Mouse (Mus musculus) ES-E14 (cell line): ENCODE results near the gene Pcdh20. TPM values are rescaled to one million over a fixed set of nuclear protein-coding genes. Genes with fewer than 3 reads are reported as not detected.
A peak's percentile ranks its signal among the peaks of the same experiment; 100 is the strongest.

Source experiments
- DNase-seq: peaks from one replicate; pipeline ENCODE4 v3.0.0-alpha.2; 2013; ENCODE audit warnings: low read depth, low spot score
- H3K27ac ChIP-seq: 2 replicates; pipeline ENCODE4 v1.5.1; 2012; ENCODE audit warnings: low read depth, mild to moderate bottlenecking, low read length, moderate library complexity, mixed read lengths; ENCODE audit not compliant: poor library complexity, insufficient read depth, severe bottlenecking
- H3K36me3 ChIP-seq: 2 replicates; pipeline ENCODE4 v1.6.1; 2012; ENCODE audit warnings: mild to moderate bottlenecking, low read length, moderate library complexity, mixed read lengths; ENCODE audit not compliant: control insufficient read depth, poor library complexity, insufficient read depth, severe bottlenecking
- H3K4me1 ChIP-seq, 2 experiments: fragments of 150-350 bp in 1 of 2; sonication (generic) in 1 of 2; 2 replicates each; pipeline ENCODE4 v1.6.1; 2012; ENCODE audit warnings: low read length in 2 of 2, mild to moderate bottlenecking in 1 of 2, mixed read lengths in 1 of 2; ENCODE audit not compliant: control insufficient read depth in 2 of 2, insufficient read depth in 2 of 2, poor library complexity in 1 of 2
- H3K4me3 ChIP-seq, 2 experiments: fragments of 150-350 bp in 1 of 2; sonication (generic) in 1 of 2; 2 replicates each; pipeline ENCODE4 v1.5.1; 2012; ENCODE audit warnings: low read length in 2 of 2, low read depth in 1 of 2, mild to moderate bottlenecking in 1 of 2, mixed read lengths in 1 of 2; ENCODE audit not compliant: insufficient read depth in 1 of 2, poor library complexity in 1 of 2, severe bottlenecking in 1 of 2
- H3K9ac ChIP-seq: 2 replicates; pipeline ENCODE4 v1.6.1; 2012; ENCODE audit warnings: low read depth, mild to moderate bottlenecking, low read length, mixed read lengths; ENCODE audit not compliant: poor library complexity, insufficient read depth, severe bottlenecking
- H3K9me3 ChIP-seq: fragments of 150-350 bp; sonication (generic); 2 replicates; pipeline ENCODE4 v1.6.1; 2012; ENCODE audit warnings: low read depth, mild to moderate bottlenecking, low read length; ENCODE audit not compliant: control insufficient read depth, insufficient read depth
- CHD2 ChIP-seq: IDR thresholded peaks from 2 replicates; pipeline ENCODE4 v1.6.1; 2014; ENCODE audit warnings: mild to moderate bottlenecking, low read depth, low read length, inconsistent platforms
- HCFC1 ChIP-seq: IDR thresholded peaks from 2 replicates; pipeline ENCODE4 v1.6.1; 2012; ENCODE audit warnings: low read length, inconsistent platforms, borderline replicate concordance; ENCODE audit not compliant: insufficient read depth
- MAFK ChIP-seq: IDR thresholded peaks from 2 replicates; pipeline ENCODE4 v1.6.1; 2014; ENCODE audit warnings: mild to moderate bottlenecking, low read depth, low read length, inconsistent platforms; ENCODE audit not compliant: insufficient read depth
- ZC3H11A ChIP-seq: IDR thresholded peaks from 2 replicates; pipeline ENCODE4 v1.6.1; 2012; ENCODE audit warnings: low read depth, mild to moderate bottlenecking, inconsistent platforms, low read length, borderline replicate concordance
- ZNF384 ChIP-seq: IDR thresholded peaks from 2 replicates; pipeline ENCODE4 v1.6.1; 2012; ENCODE audit warnings: low read depth, low read length, inconsistent platforms
- in situ Hi-C, 2 experiments: fragments of 600-800 bp; cut with MboI; formaldehyde crosslinking; loops; one replicate each; pipeline ENCODE4 v1.15.1; 2025; ENCODE audit warnings: low sequenced_read_pairs in 2 of 2, inconsistent platforms in 1 of 2; ENCODE audit not compliant: unreplicated experiment in 2 of 2
- total RNA-seq: library from RNA; depleted of rRNA; stranded (reverse); fragments of 300-350 nt; gene quantifications from 2 replicates; pipeline ENCODE4 v1.2.3, GENCODE M21; 2012

Pcdh20 gene
- total RNA-seq, 1 experiment, result not detected

GRCm38 (mm10) chr14:88466416-88466815, 4.8 kb downstream of the Pcdh20 start:
- Histone ChIP-seq H3K9ac (no peak overlapping the region), H3K36me3 (no peaks in the 10 kb centered on the region), H3K9me3 (no peaks in the 10 kb centered on the region), H3K4me3 (no peak overlapping the region), H3K27ac (no peak overlapping the region), H3K4me1 (no peaks in the 10 kb centered on the region)
- in situ Hi-C loops, result no loop called here
- DNase-seq, result peak; percentile 15
- TF ChIP-seq ZNF384 (no peak), MAFK (no peak), HCFC1 (no peak), CHD2 (no peak), ZC3H11A (no peak)

GRCm38 (mm10) chr14:88464356-88464755, 6.8 kb downstream of the Pcdh20 start:
- no peak for TF ChIP-seq MAFK
- TF ChIP-seq ZNF384, result no peak
- no peak for TF ChIP-seq CHD2
- TF ChIP-seq ZC3H11A, result no peak
- TF ChIP-seq HCFC1, result no peak
- in situ Hi-C loops, result no loop called here
- Histone ChIP-seq H3K4me1 (no peaks in the 10 kb centered on the region), H3K4me3 (no peak overlapping the region), H3K9me3 (no peaks in the 10 kb centered on the region), H3K36me3 (no peaks in the 10 kb centered on the region), H3K27ac (no peak overlapping the region), H3K9ac (no peak overlapping the region)
- no peak for DNase-seq

GRCm38 (mm10) chr14:88463357-88463756, 7.8 kb downstream of the Pcdh20 start:
- H3K4me1 ChIP-seq, result no peaks in the 10 kb centered on the region
- no peak overlapping the region for H3K4me3 ChIP-seq
- no peaks in the 10 kb centered on the region for H3K9me3 ChIP-seq
- DNase-seq, result no peak
- no peaks in the 10 kb centered on the region for H3K36me3 ChIP-seq
- no peak overlapping the region for H3K27ac ChIP-seq
- H3K9ac ChIP-seq, result no peak overlapping the region
- in situ Hi-C loops, result no loop called here
- TF ChIP-seq ZC3H11A (no peak), HCFC1 (no peak), MAFK (no peak), CHD2 (no peak), ZNF384 (no peak)

- Histone ChIP-seq H3K9me3 (no peaks in the 10 kb centered on the region), H3K9ac (no peak overlapping the region), H3K27ac (no peak overlapping the region), H3K36me3 (no peaks in the 10 kb centered on the region), H3K4me1 (no peaks in the 10 kb centered on the region), H3K4me3 (no peak overlapping the region)
- in situ Hi-C loops, result no loop called here
- TF ChIP-seq MAFK (no peak), HCFC1 (no peak), ZC3H11A (no peak), ZNF384 (no peak), CHD2 (no peak)
- no peak for DNase-seq
These were observed 8.3 kb downstream of the Pcdh20 start for GRCm38 (mm10) chr14:88462944-88463343.

GRCm38 (mm10) chr14:88460705-88461104, 10.5 kb downstream of the Pcdh20 start:
- in situ Hi-C loops, result no loop called here
- no peak overlapping the region for H3K9ac ChIP-seq
- H3K27ac ChIP-seq, result no peak overlapping the region
- H3K4me3 ChIP-seq, result no peak overlapping the region
- DNase-seq, result no peak
- no peaks in the 10 kb centered on the region for H3K36me3 ChIP-seq
- H3K4me1 ChIP-seq, result no peaks in the 10 kb centered on the region
- H3K9me3 ChIP-seq, result no peaks in the 10 kb centered on the region
- TF ChIP-seq ZNF384 (no peak), ZC3H11A (no peak), MAFK (no peak), HCFC1 (no peak), CHD2 (no peak)
